Mouse (Mus musculus): ENCODE results near the gene Sympk. TPM values are rescaled to one million over a fixed set of nuclear protein-coding genes. Genes with fewer than 3 reads are reported as not detected.

Sympk gene
- total RNA-seq, 2 experiments from 2014 or later = 70.9 to 81.5 TPM

- H3K27ac ChIP-seq = peak overlapping the region; percentile 91
- DNase-seq = no peak
- intact Hi-C loops (cut with DNase I) = no loop called here
- no peak for TF ChIP-seq CTCF (IDR thresholded peaks at IDR 0.05)
- peak overlapping the region; percentile 63 for H3K4me3 ChIP-seq
Observed at GRCm38 (mm10) chr7:19000421-19000820, 23.8 kb upstream of the Sympk start.

GRCm38 (mm10) chr7:19001066-19001806 lies 22.9 kb upstream of the Sympk start:
- intact Hi-C loops (cut with DNase I) = no loop called here
- H3K27ac ChIP-seq = peak overlapping the region; percentile 91
- peak overlapping the region; percentile 63 for H3K4me3 ChIP-seq
- peak; percentile 72 for DNase-seq
- TF ChIP-seq CTCF (IDR thresholded peaks at IDR 0.05) = no peak

- no peak for DNase-seq
- Histone ChIP-seq H3K27ac (peak overlapping the region; percentile 91), H3K4me3 (peak overlapping the region; percentile 77)
- TF ChIP-seq CTCF (IDR thresholded peaks at IDR 0.05) = no peak
- intact Hi-C loops (cut with DNase I) = loop anchor here (2.0 kb wide), 1 partner anchor 105 kb away; no protein-coding TSS in a partner anchor
Observed at GRCm38 (mm10) chr7:19001807-19002085, 22.4 kb upstream of the Sympk start.

GRCm38 (mm10) chr7:19002115-19002514 lies 22.1 kb upstream of the Sympk start:
- DNase-seq = no peak
- intact Hi-C loops (cut with DNase I) = loop anchor here (2.0 kb wide), 1 partner anchor 105 kb away; no protein-coding TSS in a partner anchor
- no peak for TF ChIP-seq CTCF (IDR thresholded peaks at IDR 0.05)
- Histone ChIP-seq H3K27ac (peak overlapping the region; percentile 91), H3K4me3 (peak overlapping the region; percentile 77)

- intact Hi-C loops (cut with DNase I) = loop anchor here (2.0 kb wide), 1 partner anchor 106 kb away; no protein-coding TSS in a partner anchor
- Histone ChIP-seq H3K27ac (peak overlapping the region; percentile 91), H3K4me3 (peak overlapping the region; percentile 77)
- peak; percentile 73 for DNase-seq
- no peak for TF ChIP-seq CTCF (IDR thresholded peaks at IDR 0.05)
Observed at GRCm38 (mm10) chr7:19002848-19003498, 21.2 kb upstream of the Sympk start.

GRCm38 (mm10) chr7:19003902-19004630 lies 20.1 kb upstream of the Sympk start, which contains the start of gene Irf2bp1:
Gene Irf2bp1 (plus strand): TSS chr7:19004044.
- peak; percentile 96 for DNase-seq
- TF ChIP-seq CTCF (IDR thresholded peaks at IDR 0.05) = no peak
- Histone ChIP-seq H3K27ac (peak within 1 kb of the TSS; percentile 95), H3K4me3 (peak within 1 kb of the TSS; percentile 78)
- intact Hi-C loops (cut with DNase I) = loop anchor here (2.0 kb wide), 1 partner anchor 107 kb away; no protein-coding TSS in a partner anchor

GRCm38 (mm10) chr7:19004631-19005079 lies 19.5 kb upstream of the Sympk start:
- intact Hi-C loops (cut with DNase I) = loop anchor here (5.0 kb wide), 1 partner anchor 88 kb away; the partner anchor contains the start of gene Six5
- Histone ChIP-seq H3K27ac (peak overlapping the region; percentile 95), H3K4me3 (peak overlapping the region; percentile 78)
- DNase-seq = peak; percentile 55
- no peak for TF ChIP-seq CTCF (IDR thresholded peaks at IDR 0.05)

GRCm38 (mm10) chr7:19005417-19006121 lies 18.6 kb upstream of the Sympk start:
- no peak for TF ChIP-seq CTCF (IDR thresholded peaks at IDR 0.05)
- intact Hi-C loops (cut with DNase I) = loop anchor here (2.0 to 5.0 kb wide), 2 partner anchors 17 to 87 kb away; partner anchors contain the start of genes Foxa3 and Six5
- Histone ChIP-seq H3K4me3 (peak overlapping the region; percentile 78), H3K27ac (no peak overlapping the region)
- peak; percentile 47 for DNase-seq

- TF ChIP-seq CTCF (IDR thresholded peaks at IDR 0.05) = peak; percentile 100
- intact Hi-C loops (cut with DNase I) = loop anchor here (2.0 to 5.0 kb wide), 2 partner anchors 16 to 86 kb away; partner anchors contain the start of genes Foxa3 and Six5
- no peak overlapping the region for H3K4me3 ChIP-seq
Observed at GRCm38 (mm10) chr7:19006476-19006875, 17.7 kb upstream of the Sympk start.

GRCm38 (mm10) chr7:19007026-19007977 lies 16.9 kb upstream of the Sympk start:
- H3K4me3 ChIP-seq = no peak overlapping the region
- DNase-seq = no peak
- intact Hi-C loops (cut with DNase I) = loop anchor here (2.0 to 5.0 kb wide), 2 partner anchors 15 to 85 kb away; partner anchors contain the start of genes Foxa3 and Six5
- no peak for TF ChIP-seq CTCF (IDR thresholded peaks at IDR 0.05)
- H3K27ac ChIP-seq = no peak overlapping the region

More at GRCm38 (mm10) chr7:19006476-19006875, 17.7 kb upstream of the Sympk start:
- no peak overlapping the region for H3K27ac ChIP-seq
- peak; percentile 86 for DNase-seq

GRCm38 (mm10) chr7:19010581-19010980 lies 13.6 kb upstream of the Sympk start:
- Histone ChIP-seq H3K27ac (no peak overlapping the region), H3K4me3 (no peak overlapping the region)
- intact Hi-C loops (cut with DNase I) = no loop called here
- no peak for TF ChIP-seq CTCF (IDR thresholded peaks at IDR 0.05)
- no peak for DNase-seq
